Mouse (Mus musculus) lung, embryonic 14.5 days (tissue): ENCODE results near the gene Clec2g. TPM values are rescaled to one million over a fixed set of nuclear protein-coding genes. Genes with fewer than 3 reads are reported as not detected.
"Not testable (repeated sequence)": the region's sequence is repeated elsewhere in the genome, so short reads cannot be mapped to it uniquely, and the experiment has no call there.

Experiments used
- ATAC-seq: fragments of 200-750 bp; cut with Nextera tagmentation; 2 replicates; pipeline ENCODE4 v1.8.0; 2017; ENCODE audit warnings: mild to moderate bottlenecking, moderate TSS enrichment, moderate library complexity; ENCODE audit not compliant: insufficient read depth
- DNase-seq: peaks from one replicate; pipeline ENCODE4 v3.0.0-alpha.2; 2015
- H3K27ac ChIP-seq: fragments of 300-500 bp; sonication (generic); 2 replicates; pipeline ENCODE4 v1.5.1; 2014; ENCODE audit warnings: low read depth, mild to moderate bottlenecking, moderate library complexity
- H3K27me3 ChIP-seq: fragments of 300-500 bp; sonication (generic); 2 replicates; pipeline ENCODE4 v1.6.1; 2014; ENCODE audit warnings: low read length, control low read depth; ENCODE audit not compliant: insufficient read depth
- H3K36me3 ChIP-seq: fragments of 300-500 bp; sonication (generic); 2 replicates; pipeline ENCODE4 v1.6.1; 2014; ENCODE audit warnings: control low read depth; ENCODE audit not compliant: insufficient read depth
- H3K4me1 ChIP-seq: fragments of 300-500 bp; sonication (generic); 2 replicates; pipeline ENCODE4 v1.6.1; 2014; ENCODE audit warnings: antibody characterized with exemption, control low read depth; ENCODE audit not compliant: insufficient read depth
- H3K4me2 ChIP-seq: fragments of 300-500 bp; sonication (generic); 2 replicates; pipeline ENCODE4 v1.6.1; 2014; ENCODE audit warnings: mild to moderate bottlenecking
- H3K4me3 ChIP-seq: fragments of 300-500 bp; sonication (generic); 2 replicates; pipeline ENCODE4 v1.5.1; 2014; ENCODE audit warnings: low read depth, low read length
- H3K9ac ChIP-seq: fragments of 300-500 bp; sonication (generic); 2 replicates; pipeline ENCODE4 v1.6.1; 2014
- H3K9me3 ChIP-seq: fragments of 300-500 bp; sonication (generic); 2 replicates; pipeline ENCODE4 v1.6.1; 2016; ENCODE audit warnings: low read depth, low read length, control low read depth
- CTCF ChIP-seq: IDR thresholded peaks from 2 replicates; pipeline ENCODE4 v1.5.1; 2016; ENCODE audit warnings: antibody characterized with exemption, low read depth
- WGBS: fragments of 180-500 bp; shearing (Covaris S2); extraction: QIAGEN DNeasy Blood & Tissue Kit; methylation state at CpG from one replicate; pipeline ENCODE4 v1.1.7; 2014; 5-methylcytosine and 5-hydroxymethylcytosine counted together
- polyA plus RNA-seq: library from polyadenylated mRNA; unstranded; fragments of >200 nt; fragmentation: Nextera tagmentation; extraction: Ambion mirVana; gene quantifications from 2 replicates; pipeline ENCODE4 v1.2.1, GENCODE M21; 2014

The Clec2g gene
- polyA plus RNA-seq, 1 experiment from 2014 or later: not detected

DNA sequence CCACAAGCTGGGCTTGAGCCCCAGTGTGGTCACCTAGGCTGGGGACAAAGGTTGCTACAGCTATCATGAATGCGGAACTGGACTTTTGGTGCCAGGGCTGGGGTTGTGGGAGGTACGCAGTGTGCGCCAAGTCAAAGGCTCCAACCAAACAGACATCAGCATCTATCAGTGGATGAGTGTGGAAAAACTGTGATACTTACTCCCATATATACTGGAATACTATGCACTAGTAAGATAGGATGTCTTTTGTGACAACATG is 39.2 kb downstream of the Clec2g start:
- ATAC-seq (no peak), DNase-seq (no peak)
- no peak for TF ChIP-seq CTCF
- H3K4me3 ChIP-seq: no peak overlapping the region
- 95% methylated on average over 3 of the region's 3 CpGs for WGBS
- no peak overlapping the region for H3K27ac ChIP-seq
- no peaks in the 10 kb centered on the region for H3K9me3 ChIP-seq
- H3K9ac ChIP-seq: no peak overlapping the region
- no peaks in the 10 kb centered on the region for H3K36me3 ChIP-seq
- H3K4me1 ChIP-seq: no peaks in the 10 kb centered on the region
- H3K4me2 ChIP-seq: no peak overlapping the region
- no peaks in the 10 kb centered on the region for H3K27me3 ChIP-seq

DNA sequence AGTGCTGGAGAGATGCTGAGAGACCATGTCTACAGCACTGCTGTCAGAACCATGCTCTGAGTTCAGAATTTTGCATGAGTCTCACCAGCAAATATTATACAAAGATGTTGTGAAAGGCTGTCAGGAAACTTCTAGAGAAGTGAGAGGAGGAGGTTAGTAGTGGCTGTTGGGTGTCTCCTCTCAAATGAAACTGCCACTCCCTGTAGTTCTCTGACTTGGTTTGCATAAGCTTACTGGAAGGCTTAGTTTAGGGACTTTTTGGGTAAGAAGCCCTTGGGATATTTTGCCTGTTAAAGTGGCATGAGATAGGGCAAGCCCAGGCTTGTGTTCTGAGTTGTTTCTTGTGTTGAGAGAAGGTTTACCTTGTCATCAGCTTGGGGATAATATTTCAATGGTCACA is 40.7 kb downstream of the Clec2g start:
- not testable (repeated sequence) for H3K9me3 ChIP-seq, H3K4me2 ChIP-seq, H3K36me3 ChIP-seq, H3K4me1 ChIP-seq, H3K27me3 ChIP-seq, H3K27ac ChIP-seq, ATAC-seq, H3K4me3 ChIP-seq, DNase-seq, H3K9ac ChIP-seq

DNA sequence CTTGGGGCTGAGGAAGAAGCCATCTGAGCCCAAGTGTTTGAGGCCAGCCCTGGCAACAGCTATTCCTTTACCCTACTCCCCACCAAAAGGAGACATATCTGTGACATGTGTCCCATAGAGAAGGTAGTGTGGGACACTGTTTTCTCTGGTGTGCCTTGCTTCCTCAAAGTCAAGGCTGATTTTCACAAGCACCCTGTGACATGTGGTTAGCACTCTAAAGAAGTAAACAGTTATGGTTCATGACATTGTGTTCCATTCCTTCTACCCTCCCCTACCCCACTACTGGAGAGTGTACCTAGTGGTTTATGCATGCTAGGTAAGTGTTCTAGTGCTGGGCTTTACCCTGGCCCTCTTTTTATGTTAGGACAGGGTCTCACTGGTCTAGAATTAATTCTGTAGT is 42.0 kb downstream of the Clec2g start:
- Histone ChIP-seq H3K4me2 (no peak overlapping the region), H3K9ac (no peak overlapping the region), H3K4me3 (no peak overlapping the region), H3K36me3 (no peaks in the 10 kb centered on the region), H3K27me3 (no peaks in the 10 kb centered on the region), H3K27ac (no peak overlapping the region), H3K9me3 (no peaks in the 10 kb centered on the region), H3K4me1 (no peaks in the 10 kb centered on the region)
- no peak for ATAC-seq
- no peak for TF ChIP-seq CTCF
- no peak for DNase-seq

DNA sequence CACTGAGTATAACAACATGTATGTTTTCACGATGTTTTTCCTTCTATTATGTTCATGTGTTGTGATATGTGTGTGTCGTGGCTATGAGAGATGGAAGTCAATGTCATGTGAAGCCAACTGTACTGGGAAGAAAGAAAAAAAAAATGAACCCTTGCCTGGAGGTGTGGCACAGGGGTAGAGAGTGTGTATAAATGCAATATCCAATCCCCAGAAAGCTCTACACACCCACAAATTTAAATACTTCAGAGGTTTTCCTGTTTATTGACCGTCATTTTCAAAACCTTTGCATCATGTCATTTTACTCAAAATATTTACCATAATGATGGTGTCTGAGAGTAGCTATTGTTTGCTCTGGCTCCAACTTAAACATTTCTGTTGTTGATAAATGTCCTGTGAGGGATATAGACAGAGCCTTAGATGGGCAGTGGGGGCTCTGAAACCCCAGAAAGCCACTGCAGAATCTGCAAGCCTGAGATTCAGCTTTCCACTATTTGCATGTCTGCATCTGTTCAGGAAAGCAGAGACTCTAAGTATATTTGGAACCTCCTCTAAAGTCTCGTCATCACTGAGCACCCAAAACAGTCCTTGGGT is 47.9 kb downstream of the Clec2g start:
- H3K27ac ChIP-seq, H3K4me3 ChIP-seq, H3K36me3 ChIP-seq, H3K27me3 ChIP-seq, H3K4me1 ChIP-seq, H3K4me2 ChIP-seq, H3K9ac ChIP-seq, H3K9me3 ChIP-seq: not testable (repeated sequence)
- DNase-seq (peak; percentile 63), ATAC-seq (peak; percentile 92)
- 52% methylated on average over 4 of the region's 4 CpGs for WGBS

DNA sequence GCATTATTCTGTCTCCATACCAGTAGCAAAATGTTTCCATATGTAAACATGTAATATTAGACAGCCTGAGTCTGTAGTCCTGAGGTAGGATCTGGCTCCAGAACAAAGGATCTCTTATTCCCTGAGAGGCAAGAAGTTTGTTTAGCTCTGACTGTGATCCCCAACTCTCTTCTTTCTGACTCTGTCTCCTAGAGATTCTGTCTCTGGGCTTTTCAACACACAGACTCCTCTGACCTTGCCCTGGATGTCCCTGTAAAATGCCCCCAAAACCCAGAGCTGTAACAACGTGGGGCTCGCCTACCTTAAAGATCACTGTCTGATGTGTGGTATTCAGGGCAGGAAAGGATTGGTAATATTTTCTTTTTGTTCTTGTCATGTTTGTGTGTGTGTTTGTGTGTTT is 58.2 kb downstream of the Clec2g start:
- H3K36me3 ChIP-seq: no peaks in the 10 kb centered on the region
- no peak overlapping the region for H3K9ac ChIP-seq
- H3K27ac ChIP-seq: peak overlapping the region; percentile 66
- ATAC-seq: peak; percentile 26
- WGBS: 56% methylated on average over 2 of the region's 2 CpGs
- H3K9me3 ChIP-seq: no peaks in the 10 kb centered on the region
- TF ChIP-seq CTCF: no peak
- DNase-seq: peak; percentile 13
- H3K4me2 ChIP-seq: no peak overlapping the region
- H3K27me3 ChIP-seq: no peaks in the 10 kb centered on the region
- H3K4me3 ChIP-seq: no peak overlapping the region
- H3K4me1 ChIP-seq: no peaks in the 10 kb centered on the region

DNA sequence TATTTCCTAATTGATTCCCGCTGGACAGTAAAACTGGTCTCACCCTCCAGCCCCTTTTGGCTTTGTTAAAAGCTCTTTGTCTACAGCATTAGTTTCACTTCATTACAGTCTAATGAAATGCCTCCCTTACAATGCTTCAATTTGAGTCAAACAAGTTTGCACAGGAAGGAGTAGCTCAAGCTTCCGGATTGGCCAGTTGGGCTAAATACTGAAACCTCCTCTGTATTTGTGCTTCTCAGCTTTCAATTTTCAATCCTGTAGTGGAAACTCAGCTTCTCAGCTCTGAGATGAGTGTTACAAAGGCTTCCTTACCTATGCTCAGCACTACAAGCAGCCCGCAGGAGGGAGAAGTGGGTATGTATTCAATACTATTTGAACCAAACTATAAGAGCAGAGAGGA is 58.6 kb downstream of the Clec2g start:
- 60% methylated on average over 3 of the region's 3 CpGs for WGBS
- Histone ChIP-seq H3K27me3 (no peaks in the 10 kb centered on the region), H3K4me1 (no peaks in the 10 kb centered on the region), H3K9ac (no peak overlapping the region), H3K9me3 (no peaks in the 10 kb centered on the region), H3K36me3 (no peaks in the 10 kb centered on the region), H3K4me2 (peak overlapping the region; percentile 13; the same call in 1 of the 2 replicates), H3K4me3 (no peak overlapping the region), H3K27ac (peak overlapping the region; percentile 66)
- peak; percentile 47; the same call in 1 of the 2 replicates for ATAC-seq
- peak; percentile 56 for DNase-seq
- no peak for TF ChIP-seq CTCF

DNA sequence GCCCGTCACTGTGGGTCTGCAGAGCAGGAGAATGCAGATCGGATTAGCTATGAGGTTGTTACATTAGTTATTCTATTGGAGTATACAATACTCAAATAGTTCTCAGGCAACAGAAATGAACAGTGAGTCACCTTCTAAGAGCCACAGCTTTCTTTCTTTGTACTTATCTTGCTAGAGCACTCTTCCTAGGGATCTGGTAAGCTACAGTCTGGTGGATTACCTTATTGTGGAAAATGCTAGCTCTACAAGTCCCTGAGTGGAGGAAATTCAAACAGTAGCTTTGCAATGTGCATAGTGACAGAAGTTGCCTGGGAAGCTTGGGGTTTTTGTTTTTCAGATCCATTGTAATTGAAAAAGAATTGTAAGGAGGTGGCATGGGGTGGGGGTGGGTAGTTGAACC is 59.0 kb downstream of the Clec2g start:
- DNase-seq (no peak), ATAC-seq (peak; percentile 18; the same call in 1 of the 2 replicates)
- no peaks in the 10 kb centered on the region for H3K4me1 ChIP-seq
- H3K9ac ChIP-seq: no peak overlapping the region
- no peaks in the 10 kb centered on the region for H3K9me3 ChIP-seq
- TF ChIP-seq CTCF: no peak
- peak overlapping the region; percentile 13; the same call in 1 of the 2 replicates for H3K4me2 ChIP-seq
- H3K4me3 ChIP-seq: no peak overlapping the region
- no peaks in the 10 kb centered on the region for H3K36me3 ChIP-seq
- peak overlapping the region; percentile 66 for H3K27ac ChIP-seq
- H3K27me3 ChIP-seq: no peaks in the 10 kb centered on the region
- 60% methylated on average over 2 of the region's 2 CpGs for WGBS

DNA sequence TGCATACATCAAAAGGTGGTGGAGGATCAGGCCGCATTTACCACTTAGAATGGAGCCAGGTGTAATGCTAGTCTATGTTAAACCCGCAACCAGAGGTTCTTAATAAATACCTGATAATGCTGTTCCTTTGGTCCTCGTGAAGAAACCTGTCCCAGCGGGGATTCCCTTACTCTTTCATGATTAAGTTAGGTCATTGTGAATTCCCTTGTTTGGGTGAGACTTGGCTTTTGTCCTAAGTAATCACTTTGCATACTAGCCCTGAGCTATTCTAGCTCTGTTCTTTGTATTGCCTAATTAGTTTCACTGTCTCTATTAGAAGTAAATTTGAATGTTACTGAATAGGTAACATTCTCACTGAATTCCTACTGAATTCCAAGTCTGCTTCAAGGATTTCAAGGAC is 60.2 kb downstream of the Clec2g start:
- no peak for ATAC-seq
- no peak for TF ChIP-seq CTCF
- H3K36me3 ChIP-seq: no peaks in the 10 kb centered on the region
- WGBS: 71% methylated on average over 4 of the region's 4 CpGs
- no peak overlapping the region for H3K4me3 ChIP-seq
- no peak overlapping the region for H3K27ac ChIP-seq
- no peak for DNase-seq
- no peak overlapping the region for H3K9ac ChIP-seq
- H3K4me2 ChIP-seq: no peak overlapping the region
- H3K27me3 ChIP-seq: no peaks in the 10 kb centered on the region
- H3K9me3 ChIP-seq: no peaks in the 10 kb centered on the region
- no peaks in the 10 kb centered on the region for H3K4me1 ChIP-seq
